Mouse (Mus musculus) A20 (cell line): ENCODE data around the gene Cst9.
A peak's percentile ranks its signal among the peaks of the same experiment; 100 is the strongest.

Experiments
- DNase-seq: peaks from one replicate; pipeline ENCODE4 v3.0.0-alpha.2; 2011; ENCODE audit warnings: low read depth, low spot score

The Cst9 gene

GRCm38 (mm10) chr2:148877016-148877770, 42.2 kb downstream of the Cst9 start:
- peak; percentile 70 for DNase-seq

GRCm38 (mm10) chr2:148878641-148879130, 43.7 kb downstream of the Cst9 start:
- DNase-seq, result no peak

DNA sequence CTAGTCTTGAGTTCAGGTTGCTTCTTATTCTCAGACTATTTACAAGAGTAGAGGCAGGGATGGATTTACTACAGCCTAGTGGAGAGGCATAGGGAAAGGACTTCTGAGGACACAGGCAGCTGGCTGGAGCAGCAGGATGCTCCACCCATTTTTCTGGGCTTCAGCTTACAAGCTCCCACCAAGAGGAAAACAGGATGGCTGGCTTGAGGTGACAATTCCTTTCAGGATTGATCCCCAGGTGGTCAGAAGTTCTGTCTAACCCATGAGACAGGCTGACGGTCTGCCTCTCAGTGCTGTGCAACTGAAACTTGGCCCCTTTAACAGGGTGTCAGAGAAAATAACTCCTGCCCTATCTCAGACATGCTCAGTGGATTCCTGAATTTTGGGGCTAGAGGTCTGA, 44.3 kb downstream of the Cst9 start:
- DNase-seq, result no peak

DNA sequence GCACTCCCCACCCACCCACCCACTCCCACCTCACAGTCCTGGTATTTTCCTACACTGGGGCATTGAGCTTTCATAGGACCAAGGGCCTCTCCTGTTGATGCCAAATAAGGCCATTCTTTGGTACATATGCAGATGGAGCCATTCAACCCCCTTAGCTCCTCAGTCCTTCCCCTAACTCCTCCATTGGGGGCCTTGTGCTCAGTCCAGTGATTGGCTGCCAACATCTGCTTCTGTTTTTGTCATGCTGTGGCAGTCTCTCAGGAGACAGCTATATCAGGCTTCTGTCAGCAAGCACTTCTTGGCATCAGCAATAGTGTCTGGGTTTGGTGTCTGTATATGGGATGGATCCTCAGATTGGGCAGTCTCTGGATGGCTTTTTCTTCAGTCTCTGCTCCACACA, 49.8 kb downstream of the Cst9 start:
- DNase-seq, result no peak
